Mouse (Mus musculus) embryonic facial prominence, embryonic 12.5 days (tissue): Measurements from ENCODE around the gene Pklr. TPM values are rescaled to one million over a fixed set of nuclear protein-coding genes. Genes with fewer than 3 reads are reported as not detected.

Experiments
- ATAC-seq: fragments of 200-750 bp; cut with Nextera tagmentation; 2 replicates; pipeline ENCODE4 v1.8.0; 2017; ENCODE audit not compliant: insufficient number of reproducible peaks, insufficient read depth, low FRiP score, low TSS enrichment
- H3K27ac ChIP-seq: fragments of 300-500 bp; sonication (generic); 2 replicates; pipeline ENCODE4 v1.5.1; 2016; ENCODE audit warnings: mild to moderate bottlenecking
- H3K27me3 ChIP-seq: fragments of 300-500 bp; sonication (generic); 2 replicates; pipeline ENCODE4 v1.6.1; 2016; ENCODE audit warnings: mild to moderate bottlenecking, moderate library complexity
- H3K36me3 ChIP-seq: fragments of 300-500 bp; sonication (generic); 2 replicates; pipeline ENCODE4 v1.6.1; 2016; ENCODE audit warnings: mild to moderate bottlenecking
- H3K4me1 ChIP-seq: fragments of 300-500 bp; sonication (generic); 2 replicates; pipeline ENCODE4 v1.6.1; 2016
- H3K4me2 ChIP-seq: fragments of 300-500 bp; sonication (generic); replicated peaks from 2 replicates; pipeline ENCODE4 v1.6.1; 2016; ENCODE audit warnings: mild to moderate bottlenecking, moderate library complexity
- H3K4me3 ChIP-seq: fragments of 300-500 bp; sonication (generic); 2 replicates; pipeline ENCODE4 v1.5.1; 2016; ENCODE audit warnings: mild to moderate bottlenecking
- H3K9ac ChIP-seq: fragments of 300-500 bp; sonication (generic); 2 replicates; pipeline ENCODE4 v1.6.1; 2016; ENCODE audit warnings: mild to moderate bottlenecking, moderate library complexity
- H3K9me3 ChIP-seq: fragments of 300-500 bp; sonication (generic); 2 replicates; pipeline ENCODE4 v1.6.1; 2016; ENCODE audit warnings: mild to moderate bottlenecking, moderate library complexity
- WGBS: fragments of 180-500 bp; shearing (Covaris S2); methylation state at CpG from one replicate; pipeline ENCODE4 v1.1.7; 2016; 5-methylcytosine and 5-hydroxymethylcytosine counted together
- polyA plus RNA-seq: library from polyadenylated mRNA; unstranded; fragments of >200 nt; fragmentation: Nextera tagmentation; extraction: Ambion mirVana; gene quantifications from 2 replicates; pipeline ENCODE4 v1.2.1, GENCODE M21; 2016

Pklr gene
- polyA plus RNA-seq, 1 experiment from 2014 or later: 0.27 TPM

DNA sequence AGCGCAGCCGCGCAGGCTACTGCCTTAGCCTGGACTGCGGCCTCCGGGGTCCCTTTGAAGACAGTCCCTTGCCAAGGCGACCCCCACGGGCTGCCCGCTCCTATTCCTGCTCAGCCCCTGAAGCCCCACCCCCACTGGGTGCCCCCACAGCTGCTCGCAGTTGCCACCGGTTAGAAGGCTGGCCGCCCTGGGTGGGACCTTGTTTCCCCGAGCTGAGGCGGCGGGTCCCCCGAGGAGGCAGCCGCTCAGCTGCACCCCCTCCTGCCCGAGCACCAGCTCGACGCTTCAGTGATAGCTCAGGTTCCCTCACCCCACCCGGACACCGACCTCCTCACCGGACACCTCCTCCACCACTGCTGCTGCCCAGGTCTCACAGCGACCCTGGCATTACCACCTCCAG lies 51.3 kb downstream of the Pklr start:
- H3K9ac ChIP-seq: 0 out of 2 replicates have a peak overlapping the region, but pooled peaks have one; percentile 12

GRCm38 (mm10) chr3:89187690-89188477 lies 51.9 kb downstream of the Pklr start:
- Histone ChIP-seq H3K4me3 (no peak overlapping the region), H3K9ac (no peak overlapping the region), H3K36me3 (peaks cover 21% of the 10 kb centered on the region), H3K9me3 (no peaks in the 10 kb centered on the region), H3K4me1 (peaks cover 25% of the 10 kb centered on the region), H3K27ac (no peak overlapping the region), H3K4me2 (no peak overlapping the region), H3K27me3 (peaks cover 4% of the 10 kb centered on the region; the same call in 1 of the 2 replicates)
- WGBS: 71% methylated on average over 18 of the region's 18 CpGs
- ATAC-seq: no peak

More for the DNA sequence above, 51.3 kb downstream of the Pklr start:
- peaks cover 4% of the 10 kb centered on the region; the same call in 1 of the 2 replicates for H3K27me3 ChIP-seq
- no peak overlapping the region for H3K4me3 ChIP-seq
- 35% methylated on average over 23 of the region's 23 CpGs for WGBS
- no peaks in the 10 kb centered on the region for H3K9me3 ChIP-seq
- peaks cover 25% of the 10 kb centered on the region for H3K4me1 ChIP-seq
- H3K4me2 ChIP-seq: no peak overlapping the region
- peaks cover 22% of the 10 kb centered on the region for H3K36me3 ChIP-seq
- no peak for ATAC-seq
- H3K27ac ChIP-seq: no peak overlapping the region

- no peaks in the 10 kb centered on the region for H3K9me3 ChIP-seq
- 51% methylated on average over 12 of the region's 12 CpGs for WGBS
- H3K4me3 ChIP-seq: no peak overlapping the region
- peaks cover 24% of the 10 kb centered on the region for H3K4me1 ChIP-seq
- H3K27ac ChIP-seq: no peak overlapping the region
- no peak for ATAC-seq
- H3K27me3 ChIP-seq: peaks cover 4% of the 10 kb centered on the region; the same call in 1 of the 2 replicates
- peaks cover 21% of the 10 kb centered on the region for H3K36me3 ChIP-seq
- no peak overlapping the region for H3K4me2 ChIP-seq
- no peak overlapping the region for H3K9ac ChIP-seq
These were observed 52.5 kb downstream of the Pklr start for GRCm38 (mm10) chr3:89188478-89188875.

DNA sequence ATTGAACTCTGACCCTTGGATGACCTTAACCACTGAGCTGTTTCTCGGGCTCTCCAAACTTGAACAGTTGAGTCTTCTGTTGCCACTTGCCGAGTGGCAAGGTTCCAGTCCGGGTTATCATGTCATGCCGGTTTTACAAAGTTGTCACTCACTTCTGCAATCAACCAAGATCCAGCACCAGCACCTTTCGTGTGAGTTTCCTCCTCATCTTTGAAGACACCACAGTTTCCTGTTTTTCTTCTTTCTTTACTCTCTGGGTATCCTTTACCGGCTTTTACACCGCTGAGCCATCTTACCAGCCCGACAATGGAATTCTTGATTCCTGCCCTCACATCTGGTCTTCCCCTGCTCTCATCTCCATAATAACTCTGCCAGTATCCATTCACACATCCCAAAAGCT lies 54.5 kb downstream of the Pklr start:
- no peak overlapping the region for H3K4me3 ChIP-seq
- H3K27ac ChIP-seq: no peak overlapping the region
- 83% methylated on average over 8 of the region's 8 CpGs for WGBS
- peaks cover 6% of the 10 kb centered on the region for H3K4me1 ChIP-seq
- H3K9ac ChIP-seq: no peak overlapping the region
- no peaks in the 10 kb centered on the region for H3K9me3 ChIP-seq
- peaks cover 21% of the 10 kb centered on the region for H3K36me3 ChIP-seq
- no peak overlapping the region for H3K4me2 ChIP-seq
- no peak for ATAC-seq
- H3K27me3 ChIP-seq: peaks cover 4% of the 10 kb centered on the region; the same call in 1 of the 2 replicates

- H3K27ac ChIP-seq: no peak overlapping the region
- peaks cover 9% of the 10 kb centered on the region for H3K4me1 ChIP-seq
- no peak overlapping the region for H3K9ac ChIP-seq
- no peak overlapping the region for H3K4me2 ChIP-seq
- no peak for ATAC-seq
- H3K9me3 ChIP-seq: no peaks in the 10 kb centered on the region
- 81% methylated on average over 1 of the region's 1 CpGs for WGBS
- H3K27me3 ChIP-seq: no peaks in the 10 kb centered on the region
- no peak overlapping the region for H3K4me3 ChIP-seq
- peaks cover 8% of the 10 kb centered on the region for H3K36me3 ChIP-seq
These were observed 57.4 kb downstream of the Pklr start for GRCm38 (mm10) chr3:89193351-89193750.

DNA sequence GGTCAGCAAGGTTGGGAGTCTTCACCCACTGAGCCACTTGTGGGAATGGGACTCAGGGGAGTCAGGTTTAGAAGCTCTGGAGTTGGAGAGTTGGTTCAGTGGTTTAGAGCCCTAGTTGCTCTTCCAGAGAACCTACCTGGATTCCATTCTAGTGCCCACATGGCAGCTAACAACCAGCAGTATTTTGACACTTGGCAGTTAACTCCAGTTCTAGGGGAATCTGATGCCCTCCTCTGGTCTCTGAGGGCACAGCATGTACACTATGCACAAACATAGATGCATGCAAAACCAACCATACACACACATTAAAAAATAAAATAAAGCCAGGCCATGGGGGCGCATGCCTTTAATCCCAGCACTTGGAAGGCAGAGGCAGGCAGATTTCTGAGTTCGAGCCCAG lies 57.9 kb downstream of the Pklr start:
- Histone ChIP-seq H3K4me3 (no peak overlapping the region), H3K9ac (no peak overlapping the region), H3K4me2 (no peak overlapping the region), H3K36me3 (peaks cover 3% of the 10 kb centered on the region; the same call in 1 of the 2 replicates), H3K4me1 (peaks cover 9% of the 10 kb centered on the region), H3K27me3 (no peaks in the 10 kb centered on the region), H3K27ac (no peak overlapping the region), H3K9me3 (no peaks in the 10 kb centered on the region)
- ATAC-seq: no peak
- 95% methylated on average over 2 of the region's 2 CpGs for WGBS

Other genes with a start within 250 kb of the Pklr start
- gene Msto1, start 222.1 kb upstream of the Pklr start, polyA plus RNA-seq: 48.4 TPM in 2 replicates
- 25.5 TPM in 2 replicates for gene Ash1l, start 185.5 kb upstream of the Pklr start, polyA plus RNA-seq
- 153 and 156 TPM in 2 replicates for gene Dap3, start 185.0 kb upstream of the Pklr start, polyA plus RNA-seq
- 26.5 and 33.7 TPM in 2 replicates for gene Rusc1, start 42.8 kb upstream of the Pklr start, polyA plus RNA-seq
- not detected in 2 replicates for gene Gm43738, start 35.0 kb upstream of the Pklr start, polyA plus RNA-seq
- 258 and 265 TPM in 2 replicates for gene Fdps, start 34.2 kb upstream of the Pklr start, polyA plus RNA-seq
- 3.9 and 4.4 TPM in 2 replicates for gene Hcn3, start 24.1 kb downstream of the Pklr start, polyA plus RNA-seq
- 51.3 and 52.6 TPM in 2 replicates for gene Clk2, start 28.7 kb downstream of the Pklr start, polyA plus RNA-seq
- gene Scamp3, start 41.3 kb downstream of the Pklr start, polyA plus RNA-seq: 108 and 109 TPM in 2 replicates
- gene Fam189b, start 47.0 kb downstream of the Pklr start, polyA plus RNA-seq: 30.9 and 37.2 TPM in 2 replicates
- 33.2 and 34.9 TPM in 2 replicates for gene Gba, start 66.8 kb downstream of the Pklr start, polyA plus RNA-seq
- 42.6 and 46.2 TPM in 2 replicates for gene Thbs3, start 79.0 kb downstream of the Pklr start, polyA plus RNA-seq
- gene Mtx1, start 90.9 kb downstream of the Pklr start, polyA plus RNA-seq: 208 and 211 TPM in 2 replicates
- gene Muc1, start 92.9 kb downstream of the Pklr start, polyA plus RNA-seq: 0.78 and 1.6 TPM in 2 replicates
- 297 and 306 TPM in 2 replicates for gene Krtcap2, start 109.8 kb downstream of the Pklr start, polyA plus RNA-seq
- gene Trim46, start 110.2 kb downstream of the Pklr start, polyA plus RNA-seq: 6.2 and 7.7 TPM in 2 replicates
- 101 and 103 TPM in 2 replicates for gene Dpm3, start 123.2 kb downstream of the Pklr start, polyA plus RNA-seq
- 56.6 and 62.0 TPM in 2 replicates for gene Slc50a1, start 134.4 kb downstream of the Pklr start, polyA plus RNA-seq
- 32.6 and 36.1 TPM in 2 replicates for gene Efna1, start 145.0 kb downstream of the Pklr start, polyA plus RNA-seq
- gene Efna3, start 186.8 kb downstream of the Pklr start, polyA plus RNA-seq: 12.8 and 15.8 TPM in 2 replicates
- 47.1 and 48.8 TPM in 2 replicates for gene Efna4, start 201.9 kb downstream of the Pklr start, polyA plus RNA-seq
- 42.7 and 45.5 TPM in 2 replicates for gene Adam15, start 213.9 kb downstream of the Pklr start, polyA plus RNA-seq
- gene Dcst2, start 225.8 kb downstream of the Pklr start, polyA plus RNA-seq: 0.13 and 0.38 TPM in 2 replicates
- gene Dcst1, start 229.1 kb downstream of the Pklr start, polyA plus RNA-seq: 0.32 and 0.57 TPM in 2 replicates